Mouse (Mus musculus): ENCODE measurements around the gene Adam1b. TPM values are rescaled to one million over a fixed set of nuclear protein-coding genes. Genes with fewer than 3 reads are reported as not detected.

Adam1b gene
- polyA plus RNA-seq, 1 experiment from 2014 or later, result not detected

- Histone ChIP-seq H3K4me2 (ENCODE audit: low read depth, severe bottlenecking) (no peak overlapping the region), H3K9me3 (ENCODE audit: control insufficient read depth, low read length) (no peaks in the 10 kb centered on the region), H3K4me3 (ENCODE audit: low read depth, low read length) (no peak overlapping the region), H3K27ac (replicated peaks; ENCODE audit: low read depth, low read length) (no peak overlapping the region), H3K36me3 (ENCODE audit: control insufficient read depth, insufficient read depth, low read length) (no peaks in the 10 kb centered on the region), H3K27me3 (ENCODE audit: control insufficient read depth, insufficient read depth, low read length) (no peaks in the 10 kb centered on the region), H3K4me1 (ENCODE audit: control insufficient read depth, insufficient read depth, low read length) (peaks cover 5% of the 10 kb centered on the region; the same call in 1 of the 2 replicates), H3K9ac (ENCODE audit: low read length) (no peak overlapping the region)
- 70% methylated on average over 9 of the region's 9 CpGs for WGBS
- ATAC-seq (ENCODE audit: insufficient number of reproducible peaks, low FRiP score, low TSS enrichment, low read depth) (no peak), DNase-seq (ENCODE audit: low spot score) (no peak)
These were observed 47.5 kb downstream of the Adam1b start for GRCm38 (mm10) chr5:121455510-121456265.

DNA sequence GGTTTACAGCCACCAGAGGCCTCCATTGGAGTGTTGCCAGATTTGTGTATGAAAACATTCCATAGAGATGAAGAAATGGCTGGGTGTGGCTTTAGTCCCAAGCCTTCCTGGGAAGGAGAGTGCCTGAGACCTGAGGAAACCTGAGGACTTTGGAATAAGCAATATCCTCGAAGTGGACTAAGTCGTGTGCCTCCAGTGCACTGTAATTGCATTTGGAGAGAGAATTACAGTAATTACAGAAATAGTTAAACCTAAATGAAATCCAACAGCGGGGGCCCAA, 48.8 kb downstream of the Adam1b start:
- 93% methylated on average over 3 of the region's 3 CpGs for WGBS
- H3K4me3 ChIP-seq (ENCODE audit: low read depth, low read length), result no peak overlapping the region
- peaks cover 5% of the 10 kb centered on the region; the same call in 1 of the 2 replicates for H3K4me1 ChIP-seq (ENCODE audit: control insufficient read depth, insufficient read depth, low read length)
- H3K36me3 ChIP-seq (ENCODE audit: control insufficient read depth, insufficient read depth, low read length), result peaks cover under 1% of the 10 kb centered on the region; the same call in 1 of the 2 replicates
- no peaks in the 10 kb centered on the region for H3K9me3 ChIP-seq (ENCODE audit: control insufficient read depth, low read length)
- no peaks in the 10 kb centered on the region for H3K27me3 ChIP-seq (ENCODE audit: control insufficient read depth, insufficient read depth, low read length)
- H3K4me2 ChIP-seq (ENCODE audit: low read depth, severe bottlenecking), result no peak overlapping the region
- H3K27ac ChIP-seq (replicated peaks; ENCODE audit: low read depth, low read length), result no peak overlapping the region
- ATAC-seq (ENCODE audit: insufficient number of reproducible peaks, low FRiP score, low TSS enrichment, low read depth) (no peak), DNase-seq (ENCODE audit: low spot score) (no peak)
- no peak overlapping the region for H3K9ac ChIP-seq (ENCODE audit: low read length)

DNA sequence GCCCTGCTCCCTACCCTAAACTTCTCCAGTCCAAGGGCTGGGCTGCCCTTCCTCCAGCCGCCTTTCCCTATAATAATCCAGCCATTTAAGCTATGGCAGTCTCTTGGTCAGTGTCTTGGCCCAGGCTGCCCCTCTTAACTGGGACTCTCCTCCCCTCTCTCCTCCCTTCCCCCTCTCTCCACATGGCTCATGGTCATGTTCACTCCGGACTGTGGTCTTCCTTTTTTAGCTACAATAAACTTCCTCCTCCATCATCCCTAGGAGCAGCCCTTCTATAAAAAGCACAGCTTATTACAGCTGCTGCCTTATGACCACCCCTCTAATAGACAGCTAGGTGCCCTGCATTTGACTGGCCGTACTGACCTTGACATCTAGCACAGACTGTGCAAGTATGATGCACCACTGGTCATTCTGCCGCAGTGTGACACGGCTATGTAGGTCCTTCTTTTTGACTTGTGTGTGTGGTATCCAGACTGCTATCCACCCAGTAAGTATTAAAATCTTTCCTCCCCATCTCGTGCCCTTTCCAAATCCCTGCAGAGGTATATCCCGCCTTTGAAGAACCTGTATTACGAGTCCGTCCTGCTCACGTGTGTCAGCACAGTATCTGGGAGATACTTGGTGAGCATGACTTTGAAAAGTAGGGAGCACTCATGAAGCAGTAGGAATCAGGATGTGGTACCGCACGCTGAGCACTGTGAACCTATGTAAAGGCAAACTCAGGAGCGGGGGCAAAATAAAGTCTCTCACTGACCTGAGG, 49.3 kb downstream of the Adam1b start:
- Histone ChIP-seq H3K4me2 (ENCODE audit: low read depth, severe bottlenecking) (no peak overlapping the region), H3K9ac (ENCODE audit: low read length) (no peak overlapping the region), H3K9me3 (ENCODE audit: control insufficient read depth, low read length) (no peaks in the 10 kb centered on the region), H3K27ac (replicated peaks; ENCODE audit: low read depth, low read length) (no peak overlapping the region), H3K4me3 (ENCODE audit: low read depth, low read length) (no peak overlapping the region), H3K27me3 (ENCODE audit: control insufficient read depth, insufficient read depth, low read length) (no peaks in the 10 kb centered on the region), H3K4me1 (ENCODE audit: control insufficient read depth, insufficient read depth, low read length) (peaks cover 5% of the 10 kb centered on the region; the same call in 1 of the 2 replicates), H3K36me3 (ENCODE audit: control insufficient read depth, insufficient read depth, low read length) (peaks cover 3% of the 10 kb centered on the region; the same call in 1 of the 2 replicates)
- ATAC-seq (ENCODE audit: insufficient number of reproducible peaks, low FRiP score, low TSS enrichment, low read depth), result no peak
- DNase-seq (ENCODE audit: low spot score), result no peak
- WGBS, result 90% methylated on average over 13 of the region's 13 CpGs

- no peaks in the 10 kb centered on the region for H3K9me3 ChIP-seq (ENCODE audit: control insufficient read depth, low read length)
- H3K4me1 ChIP-seq (ENCODE audit: control insufficient read depth, insufficient read depth, low read length), result peaks cover 5% of the 10 kb centered on the region; the same call in 1 of the 2 replicates
- H3K27ac ChIP-seq (replicated peaks; ENCODE audit: low read depth, low read length), result peak overlapping the region; percentile 68
- H3K36me3 ChIP-seq (ENCODE audit: control insufficient read depth, insufficient read depth, low read length), result peaks cover 9% of the 10 kb centered on the region
- ATAC-seq (ENCODE audit: insufficient number of reproducible peaks, low FRiP score, low TSS enrichment, low read depth), result no peak; the same call in 1 of the 2 replicates
- peak overlapping the region; percentile 85 for H3K4me2 ChIP-seq (ENCODE audit: low read depth, severe bottlenecking)
- H3K9ac ChIP-seq (ENCODE audit: low read length), result peak overlapping the region; percentile 80
- H3K4me3 ChIP-seq (ENCODE audit: low read depth, low read length), result peak overlapping the region; percentile 88
- WGBS, result 11% methylated on average over 9 of the region's 9 CpGs
- H3K27me3 ChIP-seq (ENCODE audit: control insufficient read depth, insufficient read depth, low read length), result no peaks in the 10 kb centered on the region
- no peak for DNase-seq (ENCODE audit: low spot score)
These were observed 50.3 kb downstream of the Adam1b start for GRCm38 (mm10) chr5:121452906-121453305.

- Histone ChIP-seq H3K27ac (replicated peaks; ENCODE audit: low read depth, low read length) (peak within 1 kb of the TSS; percentile 68), H3K4me3 (ENCODE audit: low read depth, low read length) (peak within 1 kb of the TSS; percentile 88), H3K27me3 (ENCODE audit: control insufficient read depth, insufficient read depth, low read length) (no peaks in the 10 kb centered on the region), H3K36me3 (ENCODE audit: control insufficient read depth, insufficient read depth, low read length) (peaks cover 11% of the 10 kb centered on the region), H3K9me3 (ENCODE audit: control insufficient read depth, low read length) (no peaks in the 10 kb centered on the region), H3K4me2 (ENCODE audit: low read depth, severe bottlenecking) (peak within 1 kb of the TSS; percentile 86), H3K9ac (ENCODE audit: low read length) (peak within 1 kb of the TSS; percentile 80), H3K4me1 (ENCODE audit: control insufficient read depth, insufficient read depth, low read length) (peaks cover 5% of the 10 kb centered on the region; the same call in 1 of the 2 replicates)
- WGBS, result under 1% methylated on average over 89 of the region's 97 CpGs
- DNase-seq (ENCODE audit: low spot score), result peak; percentile 99
- ATAC-seq (ENCODE audit: insufficient number of reproducible peaks, low FRiP score, low TSS enrichment, low read depth), result peak; percentile 84
These were observed 51.0 kb downstream of the Adam1b start, which contains the start of gene Erp29 for GRCm38 (mm10) chr5:121452026-121452869. TSS of gene Erp29 (minus strand) at chr5:121452506.

DNA sequence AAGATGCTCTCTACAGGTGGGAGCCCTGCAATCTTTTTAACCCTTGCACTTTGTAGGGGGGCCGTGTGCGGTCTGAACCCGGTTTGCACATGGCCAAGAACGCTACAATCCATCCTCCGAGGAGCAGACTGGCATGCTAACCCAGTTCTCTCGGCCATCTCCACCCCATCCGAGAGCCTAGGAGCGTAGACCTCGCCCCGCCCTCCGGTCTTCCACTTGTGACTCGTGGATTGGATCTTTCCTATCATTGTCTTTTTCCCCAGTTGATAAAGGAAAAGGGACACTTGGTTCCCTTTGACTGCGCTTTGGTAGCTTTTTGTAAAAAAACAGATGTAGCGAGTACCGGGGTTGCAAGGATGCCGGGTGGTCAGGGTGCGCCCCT, 51.6 kb downstream of the Adam1b start, which contains the start of gene Tmem116:
Gene Tmem116 (plus strand): TSS at position 250 of the 382 bp plus-strand sequence.
- peak within 1 kb of the TSS; percentile 68 for H3K27ac ChIP-seq (replicated peaks; ENCODE audit: low read depth, low read length)
- H3K9ac ChIP-seq (ENCODE audit: low read length), result peak within 1 kb of the TSS; percentile 80
- ATAC-seq (ENCODE audit: insufficient number of reproducible peaks, low FRiP score, low TSS enrichment, low read depth), result no peak
- DNase-seq (ENCODE audit: low spot score), result peak; percentile 55
- WGBS, result under 1% methylated on average over 17 of the region's 17 CpGs
- H3K9me3 ChIP-seq (ENCODE audit: control insufficient read depth, low read length), result no peaks in the 10 kb centered on the region
- no peaks in the 10 kb centered on the region for H3K27me3 ChIP-seq (ENCODE audit: control insufficient read depth, insufficient read depth, low read length)
- peaks cover 13% of the 10 kb centered on the region for H3K36me3 ChIP-seq (ENCODE audit: control insufficient read depth, insufficient read depth, low read length)
- peak within 1 kb of the TSS; percentile 86 for H3K4me2 ChIP-seq (ENCODE audit: low read depth, severe bottlenecking)
- peaks cover 5% of the 10 kb centered on the region; the same call in 1 of the 2 replicates for H3K4me1 ChIP-seq (ENCODE audit: control insufficient read depth, insufficient read depth, low read length)
- H3K4me3 ChIP-seq (ENCODE audit: low read depth, low read length), result peak within 1 kb of the TSS; percentile 88

DNA sequence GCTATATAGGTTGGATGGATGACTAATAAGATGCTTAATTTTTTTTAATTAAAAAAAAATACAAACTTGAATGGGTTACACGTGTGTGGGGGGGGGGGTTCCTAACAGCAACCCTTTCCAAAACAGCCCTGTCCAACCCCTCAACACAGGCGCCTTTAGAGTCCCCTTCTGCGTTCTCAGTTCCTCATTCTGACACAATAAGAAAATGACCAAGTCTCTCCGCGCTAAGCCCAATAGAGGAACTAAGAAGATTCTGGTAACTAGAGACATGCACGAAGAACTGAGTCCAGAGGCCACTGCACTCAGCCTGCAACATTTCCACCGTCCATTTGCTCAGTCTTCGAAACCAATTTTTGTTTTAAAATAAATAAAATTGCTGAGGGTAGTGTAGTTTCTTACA, 52.0 kb downstream of the Adam1b start:
- Histone ChIP-seq H3K4me1 (ENCODE audit: control insufficient read depth, insufficient read depth, low read length) (peaks cover 5% of the 10 kb centered on the region; the same call in 1 of the 2 replicates), H3K4me3 (ENCODE audit: low read depth, low read length) (peak overlapping the region; percentile 88), H3K9ac (ENCODE audit: low read length) (peak overlapping the region; percentile 80), H3K36me3 (ENCODE audit: control insufficient read depth, insufficient read depth, low read length) (peaks cover 15% of the 10 kb centered on the region), H3K27me3 (ENCODE audit: control insufficient read depth, insufficient read depth, low read length) (no peaks in the 10 kb centered on the region), H3K9me3 (ENCODE audit: control insufficient read depth, low read length) (no peaks in the 10 kb centered on the region), H3K27ac (replicated peaks; ENCODE audit: low read depth, low read length) (no peak overlapping the region), H3K4me2 (ENCODE audit: low read depth, severe bottlenecking) (peak overlapping the region; percentile 86)
- 40% methylated on average over 8 of the region's 8 CpGs for WGBS
- DNase-seq (ENCODE audit: low spot score), result no peak
- ATAC-seq (ENCODE audit: insufficient number of reproducible peaks, low FRiP score, low TSS enrichment, low read depth), result no peak

DNA sequence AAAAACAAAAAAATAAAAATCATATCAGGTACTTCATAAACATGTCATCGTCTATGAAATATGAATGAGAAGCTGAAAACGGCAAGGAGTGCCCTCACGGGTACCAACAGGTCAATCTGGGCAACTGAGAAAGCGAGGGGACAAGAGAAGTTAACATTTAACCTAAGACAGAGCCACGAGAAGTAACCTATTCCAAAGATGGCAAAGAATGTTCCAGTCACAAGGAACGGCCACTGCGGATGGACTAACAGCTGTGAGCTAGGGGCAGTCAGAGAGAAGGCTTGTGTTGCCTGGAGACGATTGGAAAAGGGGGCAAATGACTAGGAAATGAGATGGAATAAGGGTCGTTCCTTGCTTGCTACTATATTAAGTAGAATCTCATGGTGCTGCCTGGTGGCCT, 52.8 kb downstream of the Adam1b start:
- no peak overlapping the region for H3K27ac ChIP-seq (replicated peaks; ENCODE audit: low read depth, low read length)
- peaks cover 17% of the 10 kb centered on the region for H3K36me3 ChIP-seq (ENCODE audit: control insufficient read depth, insufficient read depth, low read length)
- H3K4me1 ChIP-seq (ENCODE audit: control insufficient read depth, insufficient read depth, low read length), result peaks cover 5% of the 10 kb centered on the region; the same call in 1 of the 2 replicates
- no peaks in the 10 kb centered on the region for H3K27me3 ChIP-seq (ENCODE audit: control insufficient read depth, insufficient read depth, low read length)
- no peak overlapping the region for H3K4me2 ChIP-seq (ENCODE audit: low read depth, severe bottlenecking)
- ATAC-seq (ENCODE audit: insufficient number of reproducible peaks, low FRiP score, low TSS enrichment, low read depth), result no peak
- WGBS, result 82% methylated on average over 9 of the region's 9 CpGs
- H3K4me3 ChIP-seq (ENCODE audit: low read depth, low read length), result no peak overlapping the region
- H3K9ac ChIP-seq (ENCODE audit: low read length), result no peak overlapping the region
- H3K9me3 ChIP-seq (ENCODE audit: control insufficient read depth, low read length), result no peaks in the 10 kb centered on the region
- DNase-seq (ENCODE audit: low spot score), result no peak
